Mouse (Mus musculus) heart, postnatal 36 days (tissue): ENCODE measurements around the gene Zbtb26. TPM values are rescaled to one million over a fixed set of nuclear protein-coding genes. Genes with fewer than 3 reads are reported as not detected.

Source experiments
- total RNA-seq, 2 experiments: library from RNA; stranded (reverse); gene quantifications; 2 replicates each; pipeline ENCODE4 v1.2.3; 2021

Gene Zbtb26
- total RNA-seq, 2 experiments from 2014 or later: 3.8 to 5.1 TPM

Other genes starting within 250 kb of the Zbtb26 start
- gene Olfr366, start 231.6 kb downstream of the Zbtb26 start, total RNA-seq: not detected
- not detected for gene Olfr368, start 116.6 kb downstream of the Zbtb26 start, total RNA-seq
- gene Pdcl, start 83.8 kb downstream of the Zbtb26 start, total RNA-seq: 10 to 100 TPM; 20.3 to 20.7 TPM
- 10 to 100 TPM; 34.8 to 35.0 TPM for gene Rc3h2, start 20.2 kb downstream of the Zbtb26 start, total RNA-seq
- gene Zbtb6, start within 50 bp of the Zbtb26 start, total RNA-seq: 1 to 10 TPM; 4.2 TPM
- 10 to 100 TPM; 44.8 to 45.0 TPM for gene Rabgap1, start 144 bp upstream of the Zbtb26 start, total RNA-seq
- under 1 TPM; 0.60 to 0.78 TPM for gene Gpr21, start 73.2 kb upstream of the Zbtb26 start, total RNA-seq